Mouse (Mus musculus) neural tube, embryonic 14.5 days (tissue): ENCODE results near the gene Tgfbr3. TPM values are rescaled to one million over a fixed set of nuclear protein-coding genes. Genes with fewer than 3 reads are reported as not detected.

Experiments used
- ATAC-seq: fragments of 200-750 bp; cut with Nextera tagmentation; 2 replicates; pipeline ENCODE4 v1.8.0; 2017; ENCODE audit warnings: low read depth, mild to moderate bottlenecking, moderate TSS enrichment, moderate library complexity
- H3K27ac ChIP-seq: fragments of 300-500 bp; sonication (generic); 2 replicates; pipeline ENCODE4 v1.5.1; 2014; ENCODE audit warnings: low read depth, mild to moderate bottlenecking, control low read depth, low read length, moderate library complexity, mixed read lengths
- H3K27me3 ChIP-seq: fragments of 300-500 bp; sonication (generic); 2 replicates; pipeline ENCODE4 v1.6.1; 2014; ENCODE audit warnings: low read length; ENCODE audit not compliant: control insufficient read depth, insufficient read depth
- H3K36me3 ChIP-seq: fragments of 300-500 bp; sonication (generic); 2 replicates; pipeline ENCODE4 v1.6.1; 2014; ENCODE audit warnings: low read length, mixed read lengths; ENCODE audit not compliant: control insufficient read depth, insufficient read depth
- H3K4me1 ChIP-seq: fragments of 300-500 bp; sonication (generic); 2 replicates; pipeline ENCODE4 v1.6.1; 2014; ENCODE audit warnings: low read length; ENCODE audit not compliant: control insufficient read depth, insufficient read depth
- H3K4me2 ChIP-seq: fragments of 300-500 bp; sonication (generic); 2 replicates; pipeline ENCODE4 v1.6.1; 2014; ENCODE audit warnings: mild to moderate bottlenecking, low read depth, low read length, control low read depth
- H3K4me3 ChIP-seq: fragments of 300-500 bp; sonication (generic); 2 replicates; pipeline ENCODE4 v1.5.1; 2014; ENCODE audit warnings: low read depth, low read length, control low read depth, mixed read lengths
- H3K9ac ChIP-seq: fragments of 300-500 bp; sonication (generic); replicated peaks from 2 replicates; pipeline ENCODE4 v1.6.1; 2014; ENCODE audit warnings: low read depth, mild to moderate bottlenecking, control low read depth, low read length, mixed read lengths
- H3K9me3 ChIP-seq: fragments of 300-500 bp; sonication (generic); 2 replicates; pipeline ENCODE4 v1.6.1; 2016; ENCODE audit warnings: low read length; ENCODE audit not compliant: control insufficient read depth
- WGBS: fragments of 180-500 bp; shearing (Covaris S2); extraction: QIAGEN DNeasy Blood & Tissue Kit; methylation state at CpG from one replicate; pipeline ENCODE4 v1.1.7; 2014; 5-methylcytosine and 5-hydroxymethylcytosine counted together
- polyA plus RNA-seq: library from polyadenylated mRNA; unstranded; fragments of >200 nt; fragmentation: Nextera tagmentation; extraction: Ambion mirVana; gene quantifications from 2 replicates; pipeline ENCODE4 v1.2.1, GENCODE M21; 2014

Gene Tgfbr3
- polyA plus RNA-seq, 1 experiment from 2014 or later = 2.6 TPM

- Histone ChIP-seq H3K36me3 (no peaks in the 10 kb centered on the region), H3K27ac (no peak overlapping the region), H3K4me1 (peaks cover 9% of the 10 kb centered on the region), H3K9me3 (no peaks in the 10 kb centered on the region), H3K9ac (no peak overlapping the region), H3K27me3 (no peaks in the 10 kb centered on the region), H3K4me3 (no peak overlapping the region), H3K4me2 (peak overlapping the region; percentile 11; the same call in 1 of the 2 replicates)
- ATAC-seq = peak; percentile 70; the same call in 1 of the 2 replicates
- 31% methylated on average over 16 of the region's 16 CpGs for WGBS
These were observed 21.1 kb downstream of the Tgfbr3 start for GRCm38 (mm10) chr5:107268121-107269005.

GRCm38 (mm10) chr5:107266566-107266965 lies 22.9 kb downstream of the Tgfbr3 start:
- no peaks in the 10 kb centered on the region for H3K36me3 ChIP-seq

GRCm38 (mm10) chr5:107264426-107265360 lies 24.7 kb downstream of the Tgfbr3 start:
- H3K4me3 ChIP-seq = no peak overlapping the region
- ATAC-seq = no peak
- H3K9ac ChIP-seq = no peak overlapping the region
- H3K27me3 ChIP-seq = no peaks in the 10 kb centered on the region
- no peaks in the 10 kb centered on the region for H3K9me3 ChIP-seq
- H3K27ac ChIP-seq = no peak overlapping the region
- H3K4me1 ChIP-seq = peaks cover 9% of the 10 kb centered on the region
- whole genome bisulfite sequencing = 90% methylated on average over 16 of the region's 16 CpGs
- H3K36me3 ChIP-seq = no peaks in the 10 kb centered on the region
- no peak overlapping the region for H3K4me2 ChIP-seq

More at GRCm38 (mm10) chr5:107266566-107266965, 22.9 kb downstream of the Tgfbr3 start:
- no peaks in the 10 kb centered on the region for H3K27me3 ChIP-seq
- ATAC-seq = no peak
- H3K4me3 ChIP-seq = no peak overlapping the region
- H3K9ac ChIP-seq = no peak overlapping the region
- WGBS = 88% methylated on average over 3 of the region's 3 CpGs
- no peaks in the 10 kb centered on the region for H3K9me3 ChIP-seq
- peaks cover 9% of the 10 kb centered on the region for H3K4me1 ChIP-seq
- H3K27ac ChIP-seq = no peak overlapping the region
- H3K4me2 ChIP-seq = no peak overlapping the region

DNA sequence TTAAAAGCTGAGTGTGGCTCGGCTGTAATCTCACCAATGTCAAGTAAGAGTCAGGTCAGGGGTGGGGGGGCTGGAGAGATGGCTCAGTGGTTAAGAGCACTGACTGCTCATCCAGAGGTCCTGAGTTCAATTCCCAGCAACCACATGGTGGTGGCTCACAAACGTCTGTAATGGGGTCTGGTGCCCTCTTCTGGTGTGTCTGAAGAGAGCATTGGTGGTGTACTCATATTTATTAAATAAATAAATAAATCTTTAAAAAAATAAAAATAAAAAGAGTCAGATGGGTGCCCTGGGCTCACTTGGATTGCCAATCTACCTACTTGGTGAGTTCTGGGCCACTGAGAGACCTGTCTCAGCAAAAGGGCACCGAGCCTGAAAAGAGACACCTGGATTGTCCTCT lies 25.6 kb downstream of the Tgfbr3 start:
- ATAC-seq = no peak
- no peaks in the 10 kb centered on the region for H3K36me3 ChIP-seq
- WGBS = 91% methylated on average over 3 of the region's 3 CpGs

GRCm38 (mm10) chr5:107261930-107262329 lies 27.5 kb downstream of the Tgfbr3 start:
- Histone ChIP-seq H3K36me3 (no peaks in the 10 kb centered on the region), H3K9ac (no peak overlapping the region), H3K9me3 (no peaks in the 10 kb centered on the region), H3K4me1 (no peaks in the 10 kb centered on the region), H3K4me3 (no peak overlapping the region), H3K4me2 (no peak overlapping the region), H3K27ac (no peak overlapping the region), H3K27me3 (no peaks in the 10 kb centered on the region)
- 85% methylated on average over 6 of the region's 6 CpGs for WGBS
- no peak for ATAC-seq

More for the DNA sequence above, 25.6 kb downstream of the Tgfbr3 start:
- no peak overlapping the region for H3K9ac ChIP-seq
- H3K4me3 ChIP-seq = no peak overlapping the region
- no peak overlapping the region for H3K27ac ChIP-seq
- no peaks in the 10 kb centered on the region for H3K9me3 ChIP-seq
- H3K27me3 ChIP-seq = no peaks in the 10 kb centered on the region
- H3K4me2 ChIP-seq = no peak overlapping the region
- H3K4me1 ChIP-seq = peaks cover 5% of the 10 kb centered on the region

DNA sequence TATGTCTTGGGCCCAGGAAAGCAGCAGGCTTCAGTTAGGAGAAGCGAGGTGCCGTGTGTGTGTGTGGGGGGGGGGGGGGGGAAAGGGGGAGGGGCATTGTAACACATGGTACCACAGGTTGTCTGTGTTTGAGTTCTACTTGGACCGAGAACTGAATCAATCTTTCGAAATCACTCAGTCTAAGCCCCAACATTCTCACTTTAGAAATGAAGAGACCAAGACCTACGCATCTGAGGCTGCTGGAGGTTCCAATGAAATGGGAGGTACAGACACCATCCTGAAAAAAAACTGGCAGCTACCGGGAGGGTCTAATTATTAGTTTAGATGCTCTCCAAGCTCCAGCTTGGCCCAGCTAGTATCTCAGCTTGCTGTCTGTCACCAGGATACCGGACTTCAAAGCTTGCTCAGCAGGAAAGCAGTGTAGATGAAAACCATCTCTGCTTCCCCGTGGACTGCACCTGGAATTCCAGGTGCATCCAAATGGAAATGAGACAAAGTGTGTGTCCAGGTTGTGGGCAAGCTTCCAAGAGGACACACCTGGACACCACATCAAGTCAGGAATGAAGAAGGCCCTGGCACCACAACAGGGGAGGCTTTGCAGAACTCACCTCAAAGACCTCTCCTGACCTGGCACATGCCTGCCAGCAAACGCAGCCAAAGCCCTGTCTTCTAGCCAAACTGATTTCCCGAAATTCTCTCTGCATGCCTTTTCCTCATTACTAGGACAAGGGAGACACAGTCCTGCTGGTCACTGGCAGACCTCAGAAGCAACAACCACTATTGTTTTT lies 28.5 kb downstream of the Tgfbr3 start:
- 79% methylated on average over 9 of the region's 10 CpGs for WGBS
- Histone ChIP-seq H3K27me3 (no peaks in the 10 kb centered on the region), H3K27ac (no peak overlapping the region), H3K4me3 (no peak overlapping the region), H3K9ac (no peak overlapping the region), H3K9me3 (no peaks in the 10 kb centered on the region), H3K36me3 (no peaks in the 10 kb centered on the region), H3K4me1 (no peaks in the 10 kb centered on the region), H3K4me2 (no peak overlapping the region)
- no peak for ATAC-seq

DNA sequence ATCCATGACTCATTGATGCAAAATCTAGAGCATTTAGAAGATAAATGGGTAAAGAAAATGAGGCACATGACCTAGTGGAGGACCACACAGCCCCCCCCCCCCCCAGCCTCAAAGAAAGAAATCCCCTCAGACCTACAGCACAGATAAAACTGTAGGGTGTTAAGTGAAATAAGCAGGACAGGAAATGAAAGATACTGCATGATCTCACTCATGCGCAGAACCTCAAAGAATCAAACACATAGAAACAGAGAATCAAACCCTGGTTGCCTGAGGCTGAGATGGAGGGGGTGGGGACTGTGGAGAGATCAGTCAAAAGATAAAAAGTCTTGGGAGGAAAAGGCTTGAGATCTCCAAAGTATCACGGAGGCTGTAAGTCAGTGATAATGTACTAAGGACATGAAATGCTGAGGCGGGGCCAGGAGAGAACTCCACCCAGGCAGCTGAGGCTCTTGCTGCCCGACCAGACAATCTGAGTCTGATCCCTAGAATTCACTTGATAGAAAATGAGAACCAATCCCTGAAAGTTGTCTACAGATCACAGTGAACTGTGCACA lies 29.9 kb downstream of the Tgfbr3 start:
- Histone ChIP-seq H3K4me1 (no peaks in the 10 kb centered on the region), H3K4me2 (no peak overlapping the region), H3K9ac (no peak overlapping the region), H3K27ac (no peak overlapping the region), H3K27me3 (no peaks in the 10 kb centered on the region), H3K36me3 (no peaks in the 10 kb centered on the region), H3K4me3 (no peak overlapping the region), H3K9me3 (no peaks in the 10 kb centered on the region)
- ATAC-seq = no peak
- 83% methylated on average over 4 of the region's 4 CpGs for WGBS

DNA sequence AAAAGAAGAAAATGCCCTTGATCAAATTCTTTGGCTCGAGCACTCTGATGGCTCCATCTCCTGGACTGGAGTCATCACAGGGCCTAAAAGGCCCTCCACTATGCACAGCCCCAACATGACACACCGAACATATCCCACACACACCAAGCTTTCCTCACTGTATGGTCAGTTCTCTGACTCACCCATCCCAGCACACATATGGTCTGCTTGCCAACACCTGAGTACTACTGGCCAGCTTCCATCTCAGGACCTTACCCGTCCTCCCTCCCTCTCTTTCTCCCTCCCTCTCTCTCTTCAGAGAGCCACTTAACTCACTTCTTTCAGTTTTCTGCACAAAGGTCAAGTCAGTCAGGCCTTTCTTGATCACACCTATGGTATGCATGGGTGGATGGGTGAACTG lies 36.0 kb downstream of the Tgfbr3 start:
- ATAC-seq = no peak
- Histone ChIP-seq H3K9me3 (no peaks in the 10 kb centered on the region), H3K9ac (no peak overlapping the region), H3K4me2 (no peak overlapping the region), H3K4me1 (peaks cover 5% of the 10 kb centered on the region; the same call in 1 of the 2 replicates), H3K4me3 (no peak overlapping the region), H3K27me3 (no peaks in the 10 kb centered on the region), H3K27ac (no peak overlapping the region), H3K36me3 (no peaks in the 10 kb centered on the region)
- WGBS = 98% methylated on average over 3 of the region's 3 CpGs
